Mouse (Mus musculus) cerebellum, postnatal 25 days (tissue): ENCODE data around the gene Mettl13.

Experiments
- DNase-seq, 2 experiments: peaks; one replicate each; pipeline ENCODE4 v3.0.0; 2021; ENCODE audit warnings: mixed read lengths in 2 of 2

The Mettl13 gene

DNA sequence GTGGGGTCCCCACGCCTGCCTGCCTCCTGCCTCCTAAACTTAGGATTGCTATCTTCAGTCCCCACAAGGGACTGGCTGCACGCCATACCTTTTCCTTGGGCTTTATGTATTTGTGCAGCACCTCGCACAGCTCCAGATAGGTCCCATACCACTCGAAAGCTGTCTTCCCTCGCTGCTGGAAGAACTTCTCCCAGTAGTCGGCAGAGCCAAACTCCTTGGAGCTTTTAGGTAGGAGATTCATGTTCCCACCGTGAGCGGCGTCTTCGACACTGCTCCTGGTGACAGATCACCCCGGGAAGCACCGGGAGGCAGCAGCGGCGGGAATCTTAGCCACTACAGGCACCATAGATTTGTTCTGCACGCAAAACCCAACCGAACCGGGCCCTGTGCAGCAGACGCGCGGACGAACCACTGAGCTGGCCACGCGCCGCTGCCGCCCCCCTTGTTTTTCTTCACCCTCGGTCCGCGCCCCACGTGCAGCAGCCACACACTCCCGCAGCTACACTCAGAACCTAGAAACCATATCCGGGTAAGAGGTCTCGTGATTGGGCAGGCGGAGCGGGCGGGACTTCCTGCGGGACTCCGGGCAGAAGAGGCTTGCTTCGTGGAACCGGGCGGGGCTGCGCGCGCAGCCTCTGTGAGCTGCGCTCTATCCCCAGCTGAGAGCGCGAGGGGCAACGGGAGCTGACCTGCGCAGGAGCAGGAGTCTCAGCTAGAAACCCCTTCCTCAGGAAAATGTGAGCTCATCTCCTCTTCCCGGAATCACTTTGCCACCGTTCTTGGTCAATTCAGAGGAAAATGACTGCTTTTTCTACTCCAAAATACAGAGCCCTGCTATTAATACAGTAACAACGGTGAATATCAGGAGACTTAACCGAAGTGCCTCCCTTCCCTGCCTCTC is at the start of gene Mettl13:
Gene Mettl13, minus strand, starts transcription at position 536 of the 901 bp plus-strand sequence.
- peak; percentile 85 to 94 for DNase-seq

DNA sequence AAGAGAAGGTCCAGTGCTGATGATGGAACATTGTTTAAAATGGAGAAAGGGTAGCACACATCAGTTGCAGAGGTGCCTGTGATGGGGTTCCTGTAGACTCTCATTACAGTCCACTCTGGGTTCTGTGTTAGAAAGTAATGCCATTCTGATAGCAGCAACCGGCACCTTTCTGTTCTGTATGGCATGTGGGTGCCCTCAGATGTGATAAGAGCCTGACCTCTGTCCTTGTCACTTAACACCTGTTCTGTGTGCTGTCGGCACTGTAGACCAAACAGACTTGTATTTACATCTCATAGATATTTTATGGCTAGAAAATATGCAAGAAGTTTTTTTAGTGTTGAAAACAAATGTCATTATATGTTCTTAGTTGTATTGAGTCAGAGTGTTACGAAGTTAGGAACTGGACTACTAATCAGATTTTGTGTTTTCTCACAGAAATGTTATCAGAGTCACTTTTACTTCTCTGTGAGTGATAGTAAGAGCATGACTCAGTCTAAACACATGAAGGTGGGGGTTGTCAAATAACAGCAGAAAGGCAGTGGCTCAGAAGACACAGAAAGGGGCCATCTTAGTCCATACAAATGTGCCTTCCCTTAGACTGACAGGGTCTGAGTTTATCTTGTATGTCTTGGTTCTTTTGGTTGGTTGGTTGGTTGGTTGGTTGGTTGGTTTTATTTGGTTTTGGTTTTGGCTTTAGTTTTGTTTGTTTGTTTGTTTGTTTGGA is 49.2 kb upstream of the Mettl13 start:
- DNase-seq = no peak

DNA sequence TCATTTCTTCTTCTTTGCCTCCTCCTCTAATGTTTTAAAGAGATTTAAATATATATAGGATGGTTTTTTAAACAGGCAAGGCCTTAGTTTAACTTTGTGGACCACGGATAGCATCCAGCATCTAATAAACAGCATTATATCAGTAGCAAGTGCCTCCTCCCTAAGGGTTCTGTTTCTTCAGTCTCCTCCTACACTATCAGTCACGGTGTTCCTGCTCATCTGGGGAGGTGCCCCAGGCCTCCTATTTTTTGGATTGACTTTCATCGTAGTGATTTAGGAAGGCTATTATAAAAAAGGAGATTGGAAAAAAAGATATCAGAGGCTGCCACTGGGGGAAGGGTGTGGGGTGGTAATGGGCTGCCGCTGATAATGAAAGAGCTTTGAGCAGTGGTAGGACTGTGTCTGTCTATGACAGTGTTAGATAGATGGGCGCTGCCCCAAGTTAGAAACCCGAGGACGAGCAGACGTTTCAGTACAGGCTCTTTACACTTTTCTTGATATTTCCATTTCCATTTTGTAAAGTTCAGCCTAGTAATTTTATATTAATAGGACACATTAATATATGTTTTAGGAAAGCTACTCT is 42.2 kb upstream of the Mettl13 start:
- DNase-seq = no peak

DNA sequence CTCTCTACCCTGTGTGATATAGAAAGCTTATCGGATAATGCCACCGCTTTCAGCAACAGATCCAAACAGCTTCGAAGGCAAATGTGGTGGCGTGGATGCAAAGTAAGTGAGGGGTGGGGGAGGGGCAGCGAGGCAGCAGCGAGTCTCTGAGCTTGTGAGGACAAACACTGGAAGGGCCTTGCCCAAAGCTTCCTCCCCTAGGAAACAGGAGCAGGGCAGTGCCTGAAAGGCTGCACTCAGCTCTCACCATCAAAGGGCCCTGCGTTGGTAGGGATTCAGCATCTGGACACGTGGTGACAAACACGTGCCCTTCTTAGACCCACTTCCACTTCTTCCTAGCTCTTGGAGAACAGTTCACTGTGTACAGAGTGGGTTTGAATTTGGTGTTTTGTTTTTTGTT is 41.1 kb upstream of the Mettl13 start:
- no peak for DNase-seq

DNA sequence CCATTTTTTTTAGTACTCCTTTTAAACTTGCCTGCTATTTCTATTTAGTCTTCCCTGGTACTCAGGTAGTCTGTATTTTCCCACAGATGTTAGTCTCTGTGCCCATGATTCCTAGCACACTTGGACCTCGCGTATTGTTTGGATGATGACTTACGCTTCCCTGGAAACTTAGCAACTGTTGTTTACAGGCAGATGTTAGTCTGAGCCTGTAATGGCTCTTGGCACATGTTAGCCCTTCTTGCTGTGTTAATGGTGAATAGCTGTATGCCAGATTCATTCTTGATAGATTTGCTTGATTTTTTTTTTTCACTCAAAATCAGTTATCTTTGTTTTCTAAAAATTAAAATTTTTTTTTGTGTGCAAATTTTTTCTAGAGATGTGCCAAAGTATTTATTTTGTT is 40.3 kb upstream of the Mettl13 start:
- DNase-seq = no peak

DNA sequence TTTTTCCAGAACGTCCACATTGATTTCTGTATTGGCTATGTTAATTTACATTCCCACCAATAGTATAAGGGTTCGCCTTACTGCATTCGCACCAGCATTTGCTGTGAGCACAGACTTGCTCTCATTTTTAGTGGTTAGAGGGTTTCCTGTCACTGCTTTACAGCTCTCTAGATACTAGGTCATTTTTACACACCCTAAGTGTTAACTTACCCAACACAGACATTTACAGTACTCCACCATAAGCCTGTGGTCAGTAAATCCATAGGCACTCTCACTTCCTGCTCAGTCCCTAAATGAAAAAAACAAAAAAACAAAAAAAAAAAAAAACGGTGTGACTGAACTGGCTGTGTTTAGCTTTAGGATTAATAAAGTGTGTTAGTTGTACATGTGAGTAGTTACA is 37.9 kb upstream of the Mettl13 start:
- DNase-seq = no peak

DNA sequence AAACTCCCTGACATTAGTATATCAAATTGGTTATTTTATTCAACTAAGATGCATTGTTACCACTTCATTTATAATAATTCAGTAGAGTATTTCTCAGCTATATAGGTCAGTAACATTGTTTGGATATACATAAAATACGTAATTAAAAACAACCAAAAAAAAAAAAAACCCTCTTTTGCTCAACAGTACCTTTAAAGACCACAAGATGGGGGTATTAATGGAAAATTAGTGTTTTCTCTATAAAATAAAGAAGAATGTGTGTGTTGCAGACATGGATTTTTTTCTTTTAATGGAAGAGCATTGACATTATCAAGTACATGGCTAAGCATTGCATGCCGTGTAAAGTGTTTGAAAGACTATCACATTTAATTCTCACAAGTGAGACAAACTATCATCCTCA is 34.5 kb upstream of the Mettl13 start:
- DNase-seq = no peak

DNA sequence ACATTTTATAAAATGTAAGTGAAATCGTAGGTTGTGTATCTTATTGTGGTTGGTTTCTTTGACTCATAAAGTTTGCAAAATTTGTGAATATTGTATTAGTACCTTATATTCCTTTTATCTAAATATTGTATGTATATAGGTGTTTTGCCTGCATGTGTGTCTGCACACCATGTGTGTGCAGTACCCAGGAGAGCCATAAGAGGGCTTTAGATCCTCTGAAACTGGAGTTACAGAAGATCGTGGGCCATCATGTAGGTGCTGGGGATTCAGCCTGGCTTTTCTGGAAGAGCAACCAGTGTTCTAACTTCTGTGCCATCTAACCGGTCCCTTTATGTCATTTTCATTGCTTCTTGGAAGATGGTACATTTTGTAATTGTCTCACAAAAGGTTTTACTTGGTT is 26.7 kb upstream of the Mettl13 start:
- no peak for DNase-seq

DNA sequence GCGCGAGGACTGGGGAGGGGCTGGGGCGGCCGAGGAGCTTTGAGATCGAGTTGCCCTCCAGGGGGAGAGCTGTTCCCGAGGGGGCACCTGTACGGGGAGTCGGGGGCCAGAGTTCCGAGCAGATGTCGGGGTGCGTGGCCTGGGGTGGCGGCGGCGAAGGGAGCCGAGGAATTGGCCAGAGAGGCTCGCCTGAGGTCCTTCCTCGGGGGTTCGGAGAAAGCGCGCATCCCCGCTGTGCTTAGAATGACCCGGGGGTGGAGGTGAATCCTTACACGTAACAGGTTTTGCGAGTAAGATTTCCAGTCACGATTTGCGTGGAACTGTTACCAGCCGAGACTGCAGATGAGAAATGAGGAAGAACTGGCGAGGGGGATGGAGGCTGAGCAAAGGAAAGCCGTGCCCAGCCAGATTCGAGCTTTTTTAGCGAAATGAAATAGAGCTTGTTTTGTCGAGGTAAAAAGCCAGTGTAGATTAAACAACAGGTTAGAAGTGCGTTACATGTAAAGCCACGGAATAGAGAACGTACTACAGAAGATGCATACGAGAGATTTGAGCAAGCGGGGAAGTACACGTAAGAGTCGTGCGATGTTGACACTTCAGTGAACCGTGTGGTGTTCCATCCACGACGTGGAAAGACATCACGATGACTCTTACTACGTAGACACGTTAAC is 22.7 kb upstream of the Mettl13 start:
- peak in 1 of 2 experiments; percentile 67 for DNase-seq

DNA sequence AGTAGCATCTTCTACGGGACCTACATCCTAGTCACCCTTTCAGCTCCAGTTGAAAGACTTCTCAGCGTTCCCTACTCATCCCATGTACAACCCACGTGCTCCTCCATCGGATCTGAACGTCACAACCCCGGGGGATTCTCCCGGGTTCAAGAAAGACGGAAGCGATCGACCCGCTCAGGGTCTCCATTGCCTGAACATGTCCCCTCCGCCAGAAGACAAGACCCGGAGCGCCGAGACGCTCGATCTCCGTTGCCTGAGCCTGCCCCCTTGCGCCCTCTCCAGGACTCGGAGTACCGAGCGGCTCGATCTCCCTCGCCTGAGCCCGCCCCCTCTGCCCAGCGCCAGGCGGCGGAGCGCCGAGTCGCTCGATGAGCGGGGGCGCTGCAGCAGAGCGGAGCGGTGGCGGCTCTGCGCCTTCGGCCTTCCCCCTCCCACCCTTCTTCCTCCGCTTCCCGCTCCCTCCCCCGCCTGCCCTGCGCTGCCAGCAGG is 22.0 kb upstream of the Mettl13 start, which contains the start of gene Vamp4:
Gene Vamp4, plus strand, starts transcription at position 256 of the 489 bp plus-strand sequence.
- DNase-seq = peak; percentile 92 to 96

DNA sequence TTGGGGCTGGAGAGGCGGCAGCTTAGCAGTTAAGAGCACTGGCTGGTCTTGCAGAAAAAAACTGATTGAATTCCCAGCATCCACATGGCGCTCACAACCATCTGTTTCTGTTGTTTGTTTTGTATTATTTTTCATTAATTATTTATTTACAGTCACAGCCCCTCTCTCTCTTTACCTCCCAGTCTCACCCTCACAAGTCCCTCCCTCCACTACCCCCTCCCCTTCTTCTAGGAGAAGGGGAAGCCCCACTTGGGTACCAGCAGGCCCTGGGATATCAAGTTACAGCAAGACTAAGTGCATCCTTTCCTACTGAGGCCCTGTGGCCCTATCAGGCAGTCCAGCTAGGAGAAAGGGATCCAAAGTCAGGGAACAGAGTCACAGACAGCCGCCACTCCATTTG is 19.0 kb upstream of the Mettl13 start:
- no peak for DNase-seq

DNA sequence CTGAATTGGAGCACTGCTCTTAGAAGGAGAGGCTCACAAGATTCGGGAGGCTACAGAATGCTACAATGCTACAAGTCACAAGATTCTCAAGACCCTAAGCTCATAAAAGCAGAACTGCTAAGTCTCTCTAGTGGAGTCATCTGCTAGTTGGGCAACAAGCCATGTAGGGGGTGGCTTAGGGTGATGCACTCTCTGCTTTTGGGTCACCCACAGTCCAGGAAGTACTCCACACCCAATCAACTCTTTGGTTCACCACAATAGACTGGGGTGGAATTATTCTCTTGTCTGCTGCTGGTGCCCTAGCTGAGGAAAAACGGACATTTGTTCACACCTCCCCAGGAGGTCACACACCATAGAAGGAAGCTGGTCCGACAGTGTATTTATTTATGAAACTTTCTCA is 16.6 kb upstream of the Mettl13 start:
- no peak for DNase-seq

DNA sequence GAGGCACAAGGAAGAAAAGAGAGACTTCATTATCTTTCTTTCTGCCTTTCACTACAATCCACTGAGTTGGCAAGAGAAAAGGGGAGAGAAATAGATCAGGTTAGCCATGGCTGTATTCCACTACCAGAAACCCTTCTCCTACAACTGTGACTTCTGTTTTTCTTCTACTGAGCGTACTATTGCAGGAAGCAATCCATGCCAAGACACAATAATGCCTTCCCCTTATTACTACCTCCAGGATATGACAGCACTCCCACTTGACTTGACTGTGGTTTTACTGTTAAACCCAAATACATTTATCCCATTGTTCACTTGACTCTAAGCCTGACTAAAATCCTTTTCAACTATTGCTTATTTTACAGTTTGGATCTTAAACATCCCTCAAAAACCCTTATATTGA is 14.9 kb upstream of the Mettl13 start:
- DNase-seq = no peak

DNA sequence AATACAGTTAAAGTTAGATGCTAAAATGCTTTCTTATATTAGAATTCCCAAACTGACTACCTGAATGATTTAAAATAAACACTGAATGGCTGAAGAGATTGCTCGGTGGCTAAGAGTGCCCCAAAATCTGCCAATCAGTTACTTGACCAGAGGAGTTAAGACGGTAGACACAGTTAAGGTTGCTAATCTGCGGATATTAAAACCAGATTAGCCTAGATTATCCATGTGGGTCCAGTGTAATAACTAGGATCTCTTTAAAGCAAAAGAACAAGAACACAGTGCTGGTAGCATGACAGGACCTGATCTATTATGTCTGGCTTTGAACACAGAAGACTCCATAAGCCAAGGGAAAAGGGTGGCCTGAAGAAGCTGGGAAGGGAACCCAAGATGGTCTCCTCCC is 5.8 kb upstream of the Mettl13 start:
- DNase-seq = no peak

DNA sequence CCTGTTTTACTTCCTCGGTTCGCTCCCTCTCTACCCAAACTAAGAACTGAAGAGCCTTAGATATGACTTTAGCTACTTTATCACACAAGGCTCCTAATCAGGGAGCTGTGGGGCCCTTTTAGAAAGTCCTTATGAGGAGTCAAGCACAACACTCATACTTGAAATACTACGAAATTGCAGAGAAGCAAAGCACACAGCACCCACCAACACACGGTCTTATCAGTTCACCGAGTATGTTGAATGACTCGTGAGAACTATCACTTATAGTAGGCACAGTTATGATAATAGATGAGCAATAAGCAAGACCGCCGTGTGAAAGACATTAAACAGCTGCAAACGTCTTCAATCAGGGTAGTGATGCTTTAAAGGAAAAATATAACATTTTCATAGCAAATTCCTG is 4.6 kb upstream of the Mettl13 start:
- no peak for DNase-seq

DNA sequence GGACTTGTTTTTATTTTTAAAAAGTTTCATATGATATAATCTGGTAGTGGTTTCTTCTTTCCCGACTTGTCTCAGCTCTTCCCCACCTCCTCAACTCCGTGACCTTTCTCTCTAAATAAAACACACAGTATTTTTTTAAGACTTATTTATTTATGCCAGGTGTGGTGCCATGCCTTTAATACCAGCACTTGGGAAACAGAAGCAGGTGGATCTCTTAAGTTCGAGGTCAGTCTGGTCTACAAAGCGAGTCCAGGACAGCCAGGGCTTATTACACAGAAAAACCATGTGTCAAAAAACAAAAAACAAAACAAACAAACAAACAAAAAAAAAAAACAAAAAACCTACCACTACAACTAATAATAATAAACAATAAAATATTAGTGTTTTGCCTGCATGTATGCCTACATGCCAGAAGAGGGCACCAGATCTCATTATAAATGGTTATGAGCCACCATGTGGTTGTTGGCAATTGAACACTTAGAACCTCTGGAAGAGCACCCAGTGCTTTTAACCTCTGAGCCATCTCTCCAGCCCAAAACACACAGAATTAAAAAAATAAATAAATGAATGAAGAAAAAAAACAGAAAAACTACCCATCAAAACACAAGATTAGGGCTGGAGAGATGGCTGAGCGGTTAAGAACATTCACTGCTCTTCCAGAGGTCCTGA is 1.4 kb upstream of the Mettl13 start:
- no peak for DNase-seq

DNA sequence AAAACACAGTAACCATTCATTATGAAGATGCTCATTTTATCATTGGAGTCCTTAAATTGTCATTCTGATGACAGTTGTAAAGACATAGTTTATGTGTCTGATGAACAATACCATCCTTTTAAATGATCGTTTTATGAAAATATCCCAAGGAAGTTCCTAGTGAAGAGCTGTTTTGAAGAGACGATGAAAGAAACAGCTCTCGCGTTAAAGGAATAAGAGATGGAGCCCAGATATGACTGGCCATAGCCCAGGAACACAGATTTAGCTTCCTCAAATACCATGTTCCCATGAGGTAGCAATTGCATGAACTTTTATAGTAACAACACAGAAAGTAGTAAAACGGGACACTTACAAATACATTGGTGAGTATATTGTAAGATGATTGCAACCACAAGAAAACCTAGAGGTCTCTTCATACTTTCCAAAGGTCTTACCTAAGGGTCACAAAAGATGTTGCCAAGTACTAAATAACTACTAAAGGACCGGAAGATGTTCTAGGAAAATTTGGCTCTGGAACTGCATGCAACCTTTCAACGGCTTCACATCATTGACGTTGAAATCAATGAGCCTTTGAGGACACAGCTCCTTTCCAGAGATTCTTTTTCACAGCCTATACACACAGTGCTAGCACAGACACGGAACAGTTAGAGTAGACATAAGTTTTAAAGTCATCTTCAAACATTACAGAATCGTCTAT is 714 bp upstream of the Mettl13 start:
- no peak for DNase-seq

DNA sequence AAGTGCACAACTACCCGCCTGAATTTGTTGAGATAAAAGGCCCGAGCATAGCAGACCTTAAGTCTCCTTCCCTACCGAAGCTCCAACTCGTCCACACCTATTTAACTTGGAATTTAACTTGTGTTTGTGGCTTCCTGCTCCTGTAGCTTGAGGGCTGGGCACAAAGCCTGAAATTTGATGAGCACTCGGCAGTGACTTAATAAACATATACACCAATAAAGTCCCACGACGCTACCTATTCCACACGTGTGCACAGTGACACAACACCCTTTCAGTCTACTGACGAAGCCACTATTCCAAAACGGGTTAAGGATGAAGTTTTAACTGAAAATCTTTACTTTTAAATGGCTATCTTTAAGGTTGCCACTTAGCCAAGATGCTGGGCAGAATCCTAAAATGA is 744 bp downstream of the Mettl13 start:
- DNase-seq = no peak

DNA sequence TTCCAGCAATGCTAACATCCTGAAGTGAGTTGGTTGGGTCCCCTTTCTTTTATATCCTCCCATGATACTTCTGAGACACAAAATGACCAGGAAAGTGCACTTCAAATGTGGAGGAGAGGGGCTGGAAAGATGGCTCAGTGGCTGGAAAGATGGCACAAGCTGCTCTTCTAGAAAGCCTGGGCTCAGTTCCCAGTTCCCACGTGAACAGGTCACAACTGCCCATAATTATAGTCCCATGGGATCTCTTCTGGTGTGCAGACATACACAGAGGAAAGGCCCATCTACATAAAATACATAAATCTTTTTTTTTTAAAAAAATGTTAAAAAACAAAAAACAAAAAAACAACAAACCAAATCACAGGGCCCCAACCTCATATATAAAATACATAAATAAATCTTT is 5.1 kb downstream of the Mettl13 start:
- DNase-seq = no peak

DNA sequence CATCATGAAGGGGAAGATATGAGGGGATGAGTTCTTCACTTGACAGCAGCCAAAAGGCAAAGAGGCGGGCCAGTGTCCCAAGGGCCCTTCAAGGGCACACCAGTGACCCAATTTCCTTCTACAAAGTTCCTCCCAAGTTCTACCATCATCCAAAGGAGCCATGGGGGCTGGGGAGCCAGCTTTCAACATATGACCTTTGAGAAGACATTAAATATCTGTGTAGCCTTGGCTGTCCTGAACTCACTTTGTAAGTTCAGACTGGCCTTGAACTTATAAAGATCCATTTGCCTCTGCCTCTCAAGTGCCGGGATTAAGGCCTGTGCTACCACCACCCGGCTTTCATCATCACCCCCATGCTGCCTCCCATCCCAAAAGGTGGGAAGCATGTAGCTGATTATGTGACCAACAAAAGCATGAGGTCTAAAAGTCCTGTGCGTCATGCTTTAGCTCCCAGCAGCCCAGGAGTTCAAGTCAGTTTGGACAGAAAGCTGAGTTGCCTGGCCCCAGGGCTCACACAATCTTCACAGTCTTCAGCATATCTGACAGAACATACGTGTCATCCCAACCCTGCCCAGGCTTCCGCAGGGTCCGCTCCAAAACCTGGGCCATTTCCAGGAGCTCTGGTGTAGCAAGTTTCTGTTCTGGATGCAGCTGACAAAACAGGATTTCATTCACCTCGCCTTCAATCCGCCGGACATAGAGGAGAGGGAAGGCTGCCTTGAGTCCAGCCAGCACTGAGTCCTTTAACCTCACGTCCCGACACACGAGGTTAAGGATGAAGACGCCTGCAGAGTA is 14.4 kb downstream of the Mettl13 start:
- DNase-seq = no peak

DNA sequence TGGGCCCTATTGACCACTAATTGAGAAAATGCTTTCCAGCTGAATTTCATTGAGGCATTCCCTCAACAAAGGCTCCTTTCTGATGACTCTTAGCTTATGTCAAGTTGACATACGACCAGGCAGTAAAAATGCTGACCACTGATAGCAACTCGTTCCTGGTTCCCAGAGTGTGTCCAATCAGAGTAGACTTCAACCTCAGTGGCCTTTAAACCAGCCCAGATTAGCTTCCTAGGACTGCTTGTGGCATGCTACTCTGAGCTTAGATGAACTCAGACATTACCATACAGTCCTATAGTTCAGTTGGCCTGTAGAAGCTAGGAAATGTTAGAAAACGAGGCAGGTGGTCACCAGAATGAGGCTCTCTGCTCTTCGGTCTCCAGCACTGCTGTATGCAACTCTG is 16.0 kb downstream of the Mettl13 start:
- DNase-seq = no peak
